Mouse (Mus musculus) MEL (cell line): ENCODE results near the gene Fam173a. TPM values are rescaled to one million over a fixed set of nuclear protein-coding genes. Genes with fewer than 3 reads are reported as not detected.

ENCODE experiments used
- DNase-seq: peaks from one replicate; pipeline ENCODE4 v3.0.0; 2011; ENCODE audit warnings: low read depth, low spot score
- H3K27ac ChIP-seq: 2 replicates; pipeline ENCODE4 v1.5.1; 2012; ENCODE audit warnings: low read depth, mild to moderate bottlenecking, control low read depth, low read length, moderate library complexity; ENCODE audit not compliant: control insufficient read depth
- H3K27me3 ChIP-seq, 2 experiments: fragments of 150-350 bp in 1 of 2; sonication (generic) in 1 of 2; 2 replicates each; pipeline ENCODE4 v1.6.1; 2012; ENCODE audit warnings: low read length in 2 of 2, mild to moderate bottlenecking in 2 of 2, improper control_type of control experiment in 1 of 2, moderate library complexity in 1 of 2; ENCODE audit not compliant: insufficient read depth in 2 of 2, control insufficient read depth in 1 of 2
- H3K36me3 ChIP-seq, 2 experiments: 2 replicates each; pipeline ENCODE4 v1.6.1; 2012 to 2014; ENCODE audit warnings: low read length in 2 of 2, improper control_type of control experiment in 1 of 2, inconsistent platforms in 1 of 2, mild to moderate bottlenecking in 1 of 2; ENCODE audit not compliant: insufficient read depth in 2 of 2, control insufficient read depth in 1 of 2
- H3K4me1 ChIP-seq, 2 experiments: fragments of 150-350 bp in 1 of 2; sonication (generic) in 1 of 2; 2 replicates each; pipeline ENCODE4 v1.6.1; 2012; ENCODE audit warnings: low read length in 2 of 2, improper control_type of control experiment in 1 of 2, mild to moderate bottlenecking in 1 of 2; ENCODE audit not compliant: insufficient read depth in 2 of 2, control insufficient read depth in 1 of 2
- H3K4me3 ChIP-seq, 2 experiments: fragments of 150-350 bp in 1 of 2; sonication (generic) in 1 of 2; 2 replicates each; pipeline ENCODE4 v1.5.1; 2012; ENCODE audit warnings: low read depth in 2 of 2, low read length in 2 of 2, mild to moderate bottlenecking in 2 of 2, moderate library complexity in 2 of 2, control low read depth in 1 of 2, improper control_type of control experiment in 1 of 2; ENCODE audit not compliant: control insufficient read depth in 1 of 2, insufficient read depth in 1 of 2
- H3K79me2 ChIP-seq: 2 replicates; pipeline ENCODE4 v1.6.1; 2012; ENCODE audit warnings: mild to moderate bottlenecking, low read length, moderate library complexity; ENCODE audit not compliant: control insufficient read depth, poor library complexity, insufficient read depth
- H3K9ac ChIP-seq: 2 replicates; pipeline ENCODE4 v1.6.1; 2012; ENCODE audit warnings: low read depth, mild to moderate bottlenecking, control low read depth, low read length, moderate library complexity; ENCODE audit not compliant: control insufficient read depth, poor library complexity, severe bottlenecking
- H3K9me3 ChIP-seq: fragments of 150-350 bp; sonication (generic); replicated peaks from 2 replicates; pipeline ENCODE4 v1.6.1; 2012; ENCODE audit warnings: mild to moderate bottlenecking, low read length, improper control_type of control experiment, moderate library complexity; ENCODE audit not compliant: insufficient read depth
- BHLHE40 ChIP-seq: IDR thresholded peaks from 2 replicates; pipeline ENCODE4 v1.6.1; 2012; ENCODE audit warnings: low read depth, mild to moderate bottlenecking, inconsistent platforms, low read length, improper control_type of control experiment, borderline replicate concordance
- CHD1 ChIP-seq: IDR thresholded peaks from 2 replicates; pipeline ENCODE4 v1.6.1; 2012; ENCODE audit warnings: low read depth, mild to moderate bottlenecking, inconsistent platforms, low read length, improper control_type of control experiment
- CHD2 ChIP-seq: IDR thresholded peaks from 2 replicates; pipeline ENCODE4 v1.6.1; 2011; ENCODE audit warnings: low read length, improper control_type of control experiment
- CTCF ChIP-seq, 3 experiments: IDR thresholded peaks in 2 of 3; conservative IDR thresholded peaks in 1 of 3; 2 replicates each; pipeline ENCODE4 v1.5.1; 2011 to 2012; ENCODE audit warnings: low read length in 3 of 3, low read depth in 2 of 3, mild to moderate bottlenecking in 2 of 3, improper control_type of control experiment in 1 of 3, inconsistent platforms in 1 of 3, mixed read lengths in 1 of 3, moderate library complexity in 1 of 3; ENCODE audit not compliant: control insufficient read depth in 1 of 3, insufficient read depth in 1 of 3, poor library complexity in 1 of 3, severe bottlenecking in 1 of 3
- E2F4 ChIP-seq: IDR thresholded peaks from 2 replicates; pipeline ENCODE4 v1.6.1; 2011; ENCODE audit warnings: low read depth, low read length, improper control_type of control experiment, borderline replicate concordance
- GABPA ChIP-seq: IDR thresholded peaks from 2 replicates; pipeline ENCODE4 v1.6.1; 2012; ENCODE audit warnings: low read depth, mild to moderate bottlenecking, inconsistent platforms, low read length, improper control_type of control experiment, moderate library complexity
- GATA1 ChIP-seq: IDR thresholded peaks from 2 replicates; pipeline ENCODE4 v1.6.1; 2011; ENCODE audit warnings: low read depth, low read length, improper control_type of control experiment
- HCFC1 ChIP-seq: IDR thresholded peaks from 2 replicates; pipeline ENCODE4 v1.6.1; 2012; ENCODE audit warnings: low read depth, mild to moderate bottlenecking, inconsistent platforms, low read length, improper control_type of control experiment, moderate library complexity
- KAT2A ChIP-seq: conservative IDR thresholded peaks from 2 replicates; pipeline ENCODE4 v1.6.1; 2012; ENCODE audit warnings: low read depth, low read length, improper control_type of control experiment, inconsistent platforms
- MAFK ChIP-seq: IDR thresholded peaks from 2 replicates; pipeline ENCODE4 v1.6.1; 2011; ENCODE audit warnings: low read depth, mild to moderate bottlenecking, low read length, improper control_type of control experiment, borderline replicate concordance
- MAZ ChIP-seq: IDR thresholded peaks from 2 replicates; pipeline ENCODE4 v1.6.1; 2012; ENCODE audit warnings: low read depth, mild to moderate bottlenecking, inconsistent platforms, low read length, improper control_type of control experiment
- MEF2A ChIP-seq: IDR thresholded peaks from 2 replicates; pipeline ENCODE4 v1.6.1; 2014; ENCODE audit warnings: low read depth, mild to moderate bottlenecking, inconsistent platforms, low read length, improper control_type of control experiment; ENCODE audit not compliant: poor library complexity, insufficient replicate concordance, severe bottlenecking; ENCODE audit errors: extremely low read depth
- MYB ChIP-seq: IDR thresholded peaks from 2 replicates; pipeline ENCODE4 v1.6.1; 2011; ENCODE audit warnings: mild to moderate bottlenecking, low read depth, low read length, improper control_type of control experiment
- MYC ChIP-seq: IDR thresholded peaks from 2 replicates; pipeline ENCODE4 v1.6.1; 2011; ENCODE audit warnings: low read depth, mild to moderate bottlenecking, low read length, improper control_type of control experiment, moderate library complexity
- NELFE ChIP-seq: IDR thresholded peaks from 2 replicates; pipeline ENCODE4 v1.6.1; 2011; ENCODE audit warnings: low read depth, low read length, improper control_type of control experiment
- POLR2A ChIP-seq, 2 experiments: IDR thresholded peaks; 2 replicates each; pipeline ENCODE4 v1.6.1; 2011 to 2012; ENCODE audit warnings: low read length in 2 of 2, mild to moderate bottlenecking in 2 of 2, control low read depth in 1 of 2, improper control_type of control experiment in 1 of 2, low read depth in 1 of 2, moderate library complexity in 1 of 2; ENCODE audit not compliant: control insufficient read depth in 1 of 2, insufficient read depth in 1 of 2, poor library complexity in 1 of 2
- POLR2AphosphoS2 ChIP-seq: IDR thresholded peaks from 2 replicates; pipeline ENCODE4 v1.6.1; 2011; ENCODE audit warnings: low read length, improper control_type of control experiment
- RAD21 ChIP-seq: IDR thresholded peaks from 2 replicates; pipeline ENCODE4 v1.6.1; 2011; ENCODE audit warnings: mild to moderate bottlenecking, low read depth, low read length, improper control_type of control experiment
- RCOR1 ChIP-seq: IDR thresholded peaks from 2 replicates; pipeline ENCODE4 v1.6.1; 2012; ENCODE audit warnings: low read depth, mild to moderate bottlenecking, inconsistent platforms, low read length, improper control_type of control experiment
- SIN3A ChIP-seq: IDR thresholded peaks from 2 replicates; pipeline ENCODE4 v1.6.1; 2012; ENCODE audit warnings: low read length, improper control_type of control experiment, inconsistent platforms
- TAL1 ChIP-seq: IDR thresholded peaks from 2 replicates; pipeline ENCODE4 v1.6.1; 2012; ENCODE audit warnings: mild to moderate bottlenecking, inconsistent platforms, low read length, moderate library complexity, mixed read lengths
- UBTF ChIP-seq: IDR thresholded peaks from 2 replicates; pipeline ENCODE4 v1.6.1; 2012; ENCODE audit warnings: low read depth, mild to moderate bottlenecking, inconsistent platforms, low read length, improper control_type of control experiment, moderate library complexity, borderline replicate concordance; ENCODE audit not compliant: insufficient read depth
- USF2 ChIP-seq, 2 experiments: IDR thresholded peaks; 2 replicates each; pipeline ENCODE4 v1.6.1; 2011 to 2012; ENCODE audit warnings: improper control_type of control experiment in 2 of 2, low read length in 2 of 2, borderline replicate concordance in 1 of 2, inconsistent platforms in 1 of 2, low read depth in 1 of 2, mild to moderate bottlenecking in 1 of 2; ENCODE audit not compliant: insufficient read depth in 1 of 2
- ZC3H11A ChIP-seq: IDR thresholded peaks from 2 replicates; pipeline ENCODE4 v1.6.1; 2012; ENCODE audit warnings: low read depth, mild to moderate bottlenecking, inconsistent platforms, low read length, improper control_type of control experiment
- ZMIZ1 ChIP-seq: IDR thresholded peaks from 2 replicates; pipeline ENCODE4 v1.6.1; 2012; ENCODE audit warnings: low read depth, mild to moderate bottlenecking, inconsistent platforms, low read length, improper control_type of control experiment, moderate library complexity
- ZNF384 ChIP-seq: IDR thresholded peaks from 2 replicates; pipeline ENCODE4 v1.6.1; 2012; ENCODE audit warnings: low read depth, mild to moderate bottlenecking, inconsistent platforms, low read length, improper control_type of control experiment
- polyA plus RNA-seq, 2 experiments: library from polyadenylated mRNA; stranded (reverse) in 1 of 2; unstranded in 1 of 2; fragments of >175 nt in 1 of 2; fragments of >200 nt in 1 of 2; gene quantifications; 2 replicates each; pipeline versions ENCODE4 v1.2.1 to v1.2.4; 2012; ENCODE audit warnings: low replicate concordance in 2 of 2, low read depth in 1 of 2; ENCODE audit not compliant: insufficient read length in 2 of 2, insufficient read depth in 1 of 2, missing spikeins in 1 of 2
- total RNA-seq: library from RNA; depleted of rRNA; stranded (reverse); fragments of 300-350 nt; gene quantifications from 2 replicates; pipeline ENCODE4 v1.2.3, GENCODE M21; 2012

Fam173a gene
- total and polyA plus RNA-seq, 3 experiments, result 36.6 to 39.0 TPM; not detected in 1

DNA sequence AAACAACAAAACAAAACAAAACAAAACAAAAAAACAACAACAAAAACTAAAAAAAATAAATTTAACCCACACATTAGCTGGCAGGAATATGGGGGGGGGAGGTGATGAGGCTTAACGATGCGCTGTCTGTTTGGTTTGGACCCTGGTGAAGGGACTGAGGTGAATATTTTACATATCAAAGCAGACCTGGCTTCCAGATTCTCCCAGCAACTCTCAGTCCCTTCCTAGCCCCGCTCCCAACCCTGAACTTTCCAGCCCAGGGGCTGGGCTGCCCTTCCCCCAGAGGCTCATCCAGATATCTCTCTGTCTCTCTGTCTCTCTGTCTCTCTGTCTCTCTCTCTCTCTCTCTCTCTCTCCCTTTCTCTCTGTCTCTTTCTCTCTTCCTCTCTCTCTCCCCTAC is 30.1 kb downstream of the Fam173a start:
- no peak for DNase-seq
- no peaks in the 10 kb centered on the region for H3K79me2 ChIP-seq
- no peaks in the 10 kb centered on the region for H3K9me3 ChIP-seq
- no peaks in the 10 kb centered on the region for H3K4me1 ChIP-seq
- peaks cover 12 to 14% of the 10 kb centered on the region in 2 experiments for H3K27me3 ChIP-seq
- no peak overlapping the region for H3K4me3 ChIP-seq
- TF ChIP-seq RAD21 (no peak), CHD2 (no peak), UBTF (no peak), CTCF (IDR thresholded peaks at IDR 0.05 in 2 of 3, conservative IDR thresholded peaks at IDR 0.05 in 1 of 3; ENCODE audit: control insufficient read depth in 1 of 3, insufficient read depth in 1 of 3, low read depth in 2 of 3, low read length in 3 of 3, poor library complexity in 1 of 3, severe bottlenecking in 1 of 3) (no peak), ZNF384 (no peak), CHD1 (no peak), USF2 (IDR thresholded peaks at IDR 0.05; ENCODE audit: borderline replicate concordance in 1 of 2, insufficient read depth in 1 of 2, low read depth in 1 of 2, low read length in 2 of 2) (no peak), POLR2A (IDR thresholded peaks at IDR 0.05; ENCODE audit: control insufficient read depth in 1 of 2, insufficient read depth in 1 of 2, low read depth in 1 of 2, low read length in 2 of 2, poor library complexity in 1 of 2) (no peak), MAFK (no peak), GABPA (no peak), POLR2AphosphoS2 (no peak), GATA1 (no peak), E2F4 (no peak), HCFC1 (no peak), KAT2A (no peak), NELFE (no peak), SIN3A (no peak), ZMIZ1 (no peak)
- no peaks in the 10 kb centered on the region for H3K36me3 ChIP-seq
- no peak overlapping the region for H3K9ac ChIP-seq
- H3K27ac ChIP-seq, result no peak overlapping the region

DNA sequence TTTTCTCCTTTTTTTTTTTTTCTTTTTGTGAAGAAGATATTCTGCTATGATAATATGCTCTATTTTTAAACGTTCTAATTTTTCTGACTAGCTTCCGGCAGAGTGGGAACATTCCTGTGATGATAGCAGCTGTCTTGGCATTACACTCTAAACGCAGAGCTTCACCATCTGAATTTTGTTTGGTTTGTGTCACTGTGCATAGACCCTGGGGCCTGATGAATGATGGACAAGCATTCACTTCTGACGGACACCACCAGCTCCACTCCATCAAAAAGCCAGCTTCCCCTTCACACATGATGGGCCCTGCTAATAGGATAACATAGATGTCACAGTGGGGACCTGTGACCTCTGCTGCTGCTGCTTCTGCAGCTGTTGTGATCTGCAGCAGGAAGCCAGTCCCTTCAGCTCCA is 31.1 kb downstream of the Fam173a start:
- Histone ChIP-seq H3K79me2 (no peaks in the 10 kb centered on the region), H3K36me3 (no peaks in the 10 kb centered on the region), H3K9me3 (no peaks in the 10 kb centered on the region), H3K27ac (no peak overlapping the region), H3K9ac (no peak overlapping the region)
- DNase-seq, result no peak
- TF ChIP-seq MEF2A, result no peak
- TF ChIP-seq USF2 (IDR thresholded peaks at IDR 0.05; ENCODE audit: borderline replicate concordance in 1 of 2, insufficient read depth in 1 of 2, low read depth in 1 of 2, low read length in 2 of 2), result no peak
- TF ChIP-seq RAD21, result no peak
- no peak for TF ChIP-seq TAL1
- no peak for TF ChIP-seq MYB
- no peak for TF ChIP-seq POLR2AphosphoS2
- no peak for TF ChIP-seq CHD2
- no peak for TF ChIP-seq KAT2A
- no peak for TF ChIP-seq ZC3H11A
- TF ChIP-seq MYC, result no peak
- no peak for TF ChIP-seq MAZ
- no peak for TF ChIP-seq BHLHE40
- no peak for TF ChIP-seq ZMIZ1
- no peak for TF ChIP-seq RCOR1
- TF ChIP-seq, all 39 proteins: peak for 0
- Histone ChIP-seq H3K4me1 (no peaks in the 10 kb centered on the region), H3K27me3 (peaks cover 12 to 16% of the 10 kb centered on the region in 2 experiments), H3K4me3 (no peak overlapping the region)
